Mouse (Mus musculus) limb, embryonic 14.5 days (tissue): ENCODE results near the gene Tmprss11e. TPM values are rescaled to one million over a fixed set of nuclear protein-coding genes. Genes with fewer than 3 reads are reported as not detected.

Source experiments
- ATAC-seq: fragments of 200-750 bp; cut with Nextera tagmentation; 2 replicates; pipeline ENCODE4 v1.8.0; 2017; ENCODE audit warnings: low read depth, moderate number of reproducible peaks, moderate TSS enrichment; ENCODE audit not compliant: low FRiP score
- DNase-seq: peaks from one replicate; pipeline ENCODE4 v3.0.0-alpha.2; 2015; ENCODE audit warnings: low spot score
- H3K27ac ChIP-seq: fragments of 300-500 bp; sonication (generic); replicated peaks from 2 replicates; pipeline ENCODE4 v1.5.1; 2014; ENCODE audit warnings: low read depth, mild to moderate bottlenecking, low read length, moderate library complexity, mixed read lengths
- H3K27me3 ChIP-seq: fragments of 300-500 bp; sonication (generic); 2 replicates; pipeline ENCODE4 v1.6.1; 2014; ENCODE audit warnings: low read length, mixed read lengths; ENCODE audit not compliant: control insufficient read depth, insufficient read depth
- H3K36me3 ChIP-seq: fragments of 300-500 bp; sonication (generic); 2 replicates; pipeline ENCODE4 v1.6.1; 2014; ENCODE audit warnings: mild to moderate bottlenecking, low read length, moderate library complexity, mixed read lengths; ENCODE audit not compliant: control insufficient read depth, insufficient read depth
- H3K4me1 ChIP-seq: fragments of 300-500 bp; sonication (generic); 2 replicates; pipeline ENCODE4 v1.6.1; 2014; ENCODE audit warnings: antibody characterized with exemption, low read length, mixed read lengths; ENCODE audit not compliant: control insufficient read depth, insufficient read depth
- H3K4me2 ChIP-seq: fragments of 300-500 bp; sonication (generic); replicated peaks from 2 replicates; pipeline ENCODE4 v1.6.1; 2014; ENCODE audit warnings: low read depth, mild to moderate bottlenecking, low read length, moderate library complexity; ENCODE audit not compliant: severe bottlenecking
- H3K4me3 ChIP-seq: fragments of 300-500 bp; sonication (generic); replicated peaks from 2 replicates; pipeline ENCODE4 v1.5.1; 2014; ENCODE audit warnings: low read length
- H3K9ac ChIP-seq: fragments of 300-500 bp; sonication (generic); 2 replicates; pipeline ENCODE4 v1.6.1; 2014; ENCODE audit warnings: mild to moderate bottlenecking, low read depth, low read length, moderate library complexity; ENCODE audit not compliant: severe bottlenecking
- H3K9me3 ChIP-seq: fragments of 300-500 bp; sonication (generic); 2 replicates; pipeline ENCODE4 v1.6.1; 2016; ENCODE audit warnings: low read length; ENCODE audit not compliant: control insufficient read depth
- POLR2A ChIP-seq: fragments of 200-500 bp; IDR thresholded peaks from 2 replicates; pipeline ENCODE4 v1.8.0; 2012; ENCODE audit warnings: inconsistent platforms, mild to moderate bottlenecking, moderate library complexity, borderline replicate concordance; ENCODE audit not compliant: insufficient read depth, insufficient read length; ENCODE audit errors: extremely low read depth
- WGBS: fragments of 180-500 bp; shearing (Covaris S2); extraction: QIAGEN DNeasy Blood & Tissue Kit; methylation state at CpG from one replicate; pipeline ENCODE4 v1.1.7; 2014; 5-methylcytosine and 5-hydroxymethylcytosine counted together
- polyA plus RNA-seq, 2 experiments: library from polyadenylated mRNA; depleted of rRNA in 1 of 2; stranded (reverse) in 1 of 2; unstranded in 1 of 2; fragments of >200 nt; fragmentation: Nextera tagmentation in 1 of 2; extraction: Ambion mirVana in 1 of 2; gene quantifications; 2 replicates each; pipeline versions ENCODE4 v1.2.1 to v1.2.3; 2012 to 2014

The Tmprss11e gene
- polyA plus RNA-seq, 2 experiments = 0.12 TPM; not detected in 1

- no peak overlapping the region for H3K4me2 ChIP-seq
- ATAC-seq (no peak), DNase-seq (no peak)
- H3K9ac ChIP-seq = no peak overlapping the region
- no peaks in the 10 kb centered on the region for H3K36me3 ChIP-seq
- H3K4me3 ChIP-seq = no peak overlapping the region
- H3K27ac ChIP-seq = no peak overlapping the region
- no peaks in the 10 kb centered on the region for H3K9me3 ChIP-seq
- 80% methylated on average over 5 of the region's 5 CpGs for WGBS
- TF ChIP-seq POLR2A = no peak
- H3K4me1 ChIP-seq = no peaks in the 10 kb centered on the region
- no peaks in the 10 kb centered on the region for H3K27me3 ChIP-seq
These were observed 4.5 kb downstream of the Tmprss11e start for GRCm38 (mm10) chr5:86741146-86741545.

GRCm38 (mm10) chr5:86735808-86736207 is 9.8 kb downstream of the Tmprss11e start:
- H3K9me3 ChIP-seq = no peaks in the 10 kb centered on the region
- no peak overlapping the region for H3K27ac ChIP-seq
- no peaks in the 10 kb centered on the region for H3K4me1 ChIP-seq
- H3K4me3 ChIP-seq = no peak overlapping the region
- H3K27me3 ChIP-seq = no peaks in the 10 kb centered on the region
- WGBS = 79% methylated on average over 2 of the region's 2 CpGs
- no peak overlapping the region for H3K4me2 ChIP-seq
- DNase-seq = no peak
- no peak overlapping the region for H3K9ac ChIP-seq
- H3K36me3 ChIP-seq = no peaks in the 10 kb centered on the region
- no peak for TF ChIP-seq POLR2A
- no peak for ATAC-seq

GRCm38 (mm10) chr5:86730587-86730986 is 15.0 kb downstream of the Tmprss11e start:
- Histone ChIP-seq H3K9me3 (no peaks in the 10 kb centered on the region), H3K4me3 (no peak overlapping the region), H3K27ac (no peak overlapping the region), H3K4me1 (no peaks in the 10 kb centered on the region), H3K9ac (no peak overlapping the region), H3K36me3 (no peaks in the 10 kb centered on the region), H3K4me2 (no peak overlapping the region), H3K27me3 (no peaks in the 10 kb centered on the region)
- ATAC-seq = no peak
- TF ChIP-seq POLR2A = no peak
- WGBS = 66% methylated on average over 4 of the region's 4 CpGs
- peak; percentile 27 for DNase-seq

GRCm38 (mm10) chr5:86728574-86728973 is 17.0 kb downstream of the Tmprss11e start:
- no peak for TF ChIP-seq POLR2A
- no peaks in the 10 kb centered on the region for H3K36me3 ChIP-seq
- H3K4me1 ChIP-seq = no peaks in the 10 kb centered on the region
- WGBS = 76% methylated on average over 6 of the region's 6 CpGs
- no peaks in the 10 kb centered on the region for H3K27me3 ChIP-seq
- no peak overlapping the region for H3K27ac ChIP-seq
- H3K4me3 ChIP-seq = no peak overlapping the region
- H3K9ac ChIP-seq = no peak overlapping the region
- no peaks in the 10 kb centered on the region for H3K9me3 ChIP-seq
- no peak for ATAC-seq
- no peak overlapping the region for H3K4me2 ChIP-seq
- no peak for DNase-seq

GRCm38 (mm10) chr5:86727033-86727432 is 18.6 kb downstream of the Tmprss11e start:
- TF ChIP-seq POLR2A = no peak
- H3K4me1 ChIP-seq = no peaks in the 10 kb centered on the region
- DNase-seq (no peak), ATAC-seq (no peak)
- no peak overlapping the region for H3K4me3 ChIP-seq
- no peaks in the 10 kb centered on the region for H3K9me3 ChIP-seq
- H3K9ac ChIP-seq = no peak overlapping the region
- H3K4me2 ChIP-seq = no peak overlapping the region
- no peaks in the 10 kb centered on the region for H3K36me3 ChIP-seq
- no peaks in the 10 kb centered on the region for H3K27me3 ChIP-seq
- H3K27ac ChIP-seq = no peak overlapping the region
- 76% methylated on average over 9 of the region's 9 CpGs for WGBS

- Histone ChIP-seq H3K9me3 (no peaks in the 10 kb centered on the region), H3K4me1 (no peaks in the 10 kb centered on the region), H3K36me3 (no peaks in the 10 kb centered on the region), H3K4me3 (no peak overlapping the region), H3K27me3 (no peaks in the 10 kb centered on the region), H3K27ac (no peak overlapping the region), H3K4me2 (no peak overlapping the region), H3K9ac (no peak overlapping the region)
- ATAC-seq (no peak), DNase-seq (no peak)
- no peak for TF ChIP-seq POLR2A
These were observed 20.6 kb downstream of the Tmprss11e start for GRCm38 (mm10) chr5:86725021-86725420.
